Mouse (Mus musculus) intestine, embryonic 16.5 days (tissue): ENCODE measurements at regions not wholly inside any gene's neighbourhood (a gene's known extent, or its start where the extent isn't known, plus 50 kb on each side); places are given as distances from the start of the nearest gene placed in this dataset.

Experiments
- ATAC-seq: fragments of 200-750 bp; cut with Nextera tagmentation; 2 replicates; pipeline ENCODE4 v1.8.0; 2017; ENCODE audit warnings: moderate TSS enrichment, moderate library complexity
- H3K27ac ChIP-seq: fragments of 300-500 bp; sonication (generic); 2 replicates; pipeline ENCODE4 v1.5.1; 2014; ENCODE audit warnings: mild to moderate bottlenecking, low read length
- H3K27me3 ChIP-seq: fragments of 300-500 bp; sonication (generic); replicated peaks from 2 replicates; pipeline ENCODE4 v1.6.1; 2014; ENCODE audit warnings: low read length, control low read depth, mixed read lengths; ENCODE audit not compliant: control insufficient read depth, insufficient read depth
- H3K36me3 ChIP-seq: fragments of 300-500 bp; sonication (generic); 2 replicates; pipeline ENCODE4 v1.6.1; 2014; ENCODE audit warnings: low read length, control low read depth; ENCODE audit not compliant: control insufficient read depth, insufficient read depth
- H3K4me1 ChIP-seq: fragments of 300-500 bp; sonication (generic); 2 replicates; pipeline ENCODE4 v1.6.1; 2014; ENCODE audit warnings: low read length, control low read depth, mixed read lengths; ENCODE audit not compliant: control insufficient read depth, insufficient read depth
- H3K4me2 ChIP-seq: fragments of 300-500 bp; sonication (generic); 2 replicates; pipeline ENCODE4 v1.6.1; 2014; ENCODE audit warnings: low read depth, low read length, control low read depth
- H3K4me3 ChIP-seq: fragments of 300-500 bp; sonication (generic); 2 replicates; pipeline ENCODE4 v1.5.1; 2014; ENCODE audit warnings: mild to moderate bottlenecking, low read length
- H3K9ac ChIP-seq: fragments of 300-500 bp; sonication (generic); 2 replicates; pipeline ENCODE4 v1.6.1; 2014; ENCODE audit warnings: low read depth, low read length
- H3K9me3 ChIP-seq: fragments of 300-500 bp; sonication (generic); 2 replicates; pipeline ENCODE4 v1.6.1; 2016; ENCODE audit warnings: low read length, control low read depth; ENCODE audit not compliant: control insufficient read depth
- WGBS: fragments of 180-500 bp; shearing (Covaris S2); extraction: QIAGEN DNeasy Blood & Tissue Kit; methylation state at CpG from one replicate; pipeline ENCODE4 v1.1.7; 2014; 5-methylcytosine and 5-hydroxymethylcytosine counted together

DNA sequence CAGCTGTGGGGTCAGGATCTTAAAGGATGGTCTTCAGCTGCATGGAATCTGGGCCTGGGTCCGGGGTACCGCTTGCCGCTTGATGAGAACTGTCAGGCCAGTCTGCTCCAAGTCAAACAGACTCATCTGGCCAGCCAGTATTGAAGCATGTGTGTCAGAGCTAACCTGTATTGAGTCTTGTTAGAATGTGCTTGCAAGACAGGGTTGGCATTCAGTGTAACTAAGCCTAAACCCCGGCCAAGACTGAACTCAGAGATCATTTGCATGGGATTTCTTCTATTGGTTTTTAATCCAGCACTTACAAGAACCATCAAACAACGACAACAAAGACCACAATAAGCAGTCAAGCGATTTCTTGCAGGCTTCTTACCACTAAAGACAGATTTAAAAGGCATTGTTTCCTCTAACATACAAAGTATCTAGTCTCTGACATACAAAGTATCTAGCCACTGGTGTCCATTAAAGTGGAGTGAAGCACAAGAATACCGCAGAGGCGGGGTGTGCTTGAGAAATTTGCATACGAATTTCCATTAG, 105.3 kb upstream of the Cmc1 start:
- H3K4me1 ChIP-seq = no peaks in the 10 kb centered on the region
- 52% methylated on average over 9 of the region's 9 CpGs for WGBS
- no peak for ATAC-seq
- H3K9me3 ChIP-seq = no peaks in the 10 kb centered on the region
- H3K4me3 ChIP-seq = no peak overlapping the region
- no peak overlapping the region for H3K27ac ChIP-seq
- H3K4me2 ChIP-seq = no peak overlapping the region
- H3K36me3 ChIP-seq = no peaks in the 10 kb centered on the region
- H3K27me3 ChIP-seq = no peaks in the 10 kb centered on the region
- no peak overlapping the region for H3K9ac ChIP-seq

DNA sequence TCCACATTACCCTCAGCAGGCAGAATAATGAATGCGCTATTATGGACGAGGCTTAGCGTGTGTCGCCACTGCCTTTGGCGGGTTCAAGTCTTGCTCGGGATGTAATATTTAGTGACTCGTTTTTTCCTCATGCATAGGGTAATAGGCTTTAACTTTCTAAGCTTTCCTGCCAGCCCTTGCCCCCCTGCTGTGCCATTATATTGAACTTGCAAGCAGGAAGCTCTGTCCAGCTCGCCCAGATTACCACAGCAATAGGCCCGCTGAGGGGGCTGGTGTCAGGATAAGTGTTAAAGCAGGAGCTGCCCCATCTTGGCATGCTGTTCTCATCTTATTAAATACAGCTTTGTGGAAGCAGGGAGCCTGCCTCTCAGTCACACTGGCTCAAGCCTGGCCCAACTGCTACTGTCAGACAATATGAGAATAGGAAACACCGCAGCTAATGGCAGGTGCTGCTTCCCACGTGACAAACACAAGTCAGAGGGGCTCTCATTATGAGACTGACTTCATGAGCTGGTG, 105.8 kb upstream of the Cmc1 start:
- no peak for ATAC-seq

DNA sequence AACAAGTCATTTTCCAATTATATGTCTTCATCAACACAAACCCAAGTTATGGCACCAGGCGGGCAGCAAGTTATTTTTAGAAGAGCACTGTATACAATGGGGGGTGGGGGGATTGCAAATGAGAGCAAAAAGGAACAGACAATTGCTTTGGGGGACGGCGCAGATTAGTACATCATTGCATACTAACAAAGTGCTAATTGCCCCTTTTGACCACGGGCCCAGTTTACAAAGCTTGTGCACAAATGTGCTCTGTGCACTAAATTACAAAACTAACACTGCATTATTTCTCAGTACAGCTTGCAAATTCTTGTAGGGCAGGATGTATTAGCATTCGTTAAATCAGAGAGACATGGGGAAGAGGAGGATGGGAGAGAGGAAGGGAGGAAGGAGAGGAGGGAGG, 116.3 kb upstream of the Cmc1 start:
- no peak overlapping the region for H3K4me3 ChIP-seq
- H3K36me3 ChIP-seq = no peaks in the 10 kb centered on the region
- WGBS = 53% methylated on average over 5 of the region's 5 CpGs
- H3K9ac ChIP-seq = no peak overlapping the region
- no peak for ATAC-seq
- no peaks in the 10 kb centered on the region for H3K27me3 ChIP-seq
- H3K4me2 ChIP-seq = no peak overlapping the region
- no peaks in the 10 kb centered on the region for H3K9me3 ChIP-seq
- no peaks in the 10 kb centered on the region for H3K4me1 ChIP-seq
- H3K27ac ChIP-seq = no peak overlapping the region

More for the DNA sequence above, 105.8 kb upstream of the Cmc1 start:
- H3K27ac ChIP-seq = no peak overlapping the region
- H3K36me3 ChIP-seq = no peaks in the 10 kb centered on the region
- H3K27me3 ChIP-seq = no peaks in the 10 kb centered on the region
- no peak overlapping the region for H3K9ac ChIP-seq
- no peak overlapping the region for H3K4me3 ChIP-seq
- no peaks in the 10 kb centered on the region for H3K4me1 ChIP-seq
- 32% methylated on average over 11 of the region's 11 CpGs for WGBS
- no peaks in the 10 kb centered on the region for H3K9me3 ChIP-seq
- no peak overlapping the region for H3K4me2 ChIP-seq

DNA sequence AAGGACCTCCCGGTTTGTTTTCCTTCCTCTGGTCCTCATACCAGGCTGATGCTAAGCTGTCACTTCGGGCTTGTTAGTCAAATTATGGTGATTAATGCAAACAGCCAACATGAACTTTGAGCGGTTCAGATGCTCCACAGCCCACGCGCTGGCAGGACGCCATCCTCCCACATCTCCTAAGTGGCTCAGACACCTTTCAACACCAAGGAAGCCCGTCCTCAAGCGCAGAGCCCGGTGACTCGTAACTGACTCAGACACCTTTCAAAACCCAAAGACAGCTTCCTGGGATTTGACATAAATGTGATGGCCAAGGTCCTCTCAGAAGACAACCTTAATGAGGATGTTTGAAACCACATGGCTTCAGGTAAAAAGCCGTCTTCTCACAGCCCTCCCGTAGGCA, 121.7 kb upstream of the Cmc1 start:
- H3K4me2 ChIP-seq = no peak overlapping the region
- H3K27ac ChIP-seq = no peak overlapping the region
- no peaks in the 10 kb centered on the region for H3K4me1 ChIP-seq
- H3K9me3 ChIP-seq = no peaks in the 10 kb centered on the region
- no peak overlapping the region for H3K9ac ChIP-seq
- no peaks in the 10 kb centered on the region for H3K36me3 ChIP-seq
- 69% methylated on average over 12 of the region's 12 CpGs for WGBS
- no peaks in the 10 kb centered on the region for H3K27me3 ChIP-seq
- ATAC-seq = no peak
- H3K4me3 ChIP-seq = no peak overlapping the region

DNA sequence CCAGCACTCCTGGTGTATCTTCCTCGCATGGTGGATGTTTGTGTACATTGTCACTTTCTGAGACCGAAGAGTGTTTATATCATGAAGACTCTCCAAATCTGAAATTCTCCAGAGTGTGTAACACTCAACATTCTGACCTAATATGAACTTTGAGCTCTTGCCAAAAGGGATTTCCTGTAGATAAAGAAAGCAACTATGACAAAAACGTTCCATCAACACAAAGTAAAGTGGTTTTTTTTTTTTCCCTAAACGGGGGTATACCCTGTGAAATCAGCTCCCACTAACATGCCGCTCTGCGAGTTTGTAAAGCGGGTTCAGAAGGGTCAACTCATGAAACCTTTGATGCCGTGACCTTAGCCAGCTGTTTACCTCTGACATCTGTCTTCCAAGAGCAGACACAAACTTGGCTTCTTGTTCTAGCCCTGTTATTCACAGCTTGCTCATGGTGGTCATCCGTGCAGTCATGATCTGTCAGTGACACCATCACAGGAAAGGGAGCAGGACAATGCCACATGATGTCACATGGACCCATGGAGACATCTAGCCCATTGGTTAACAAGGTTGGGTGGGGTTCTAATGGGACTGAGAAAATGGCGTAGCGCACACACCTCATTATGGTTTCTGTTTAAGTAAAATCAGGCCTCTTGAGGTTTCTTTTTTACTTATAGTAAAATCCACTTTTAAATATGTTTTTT, 122.9 kb upstream of the Cmc1 start:
- Histone ChIP-seq H3K27me3 (no peaks in the 10 kb centered on the region), H3K4me2 (no peak overlapping the region), H3K4me1 (no peaks in the 10 kb centered on the region), H3K9me3 (no peaks in the 10 kb centered on the region), H3K27ac (no peak overlapping the region), H3K9ac (no peak overlapping the region), H3K4me3 (no peak overlapping the region), H3K36me3 (no peaks in the 10 kb centered on the region)
- WGBS = 52% methylated on average over 11 of the region's 11 CpGs
- no peak for ATAC-seq

DNA sequence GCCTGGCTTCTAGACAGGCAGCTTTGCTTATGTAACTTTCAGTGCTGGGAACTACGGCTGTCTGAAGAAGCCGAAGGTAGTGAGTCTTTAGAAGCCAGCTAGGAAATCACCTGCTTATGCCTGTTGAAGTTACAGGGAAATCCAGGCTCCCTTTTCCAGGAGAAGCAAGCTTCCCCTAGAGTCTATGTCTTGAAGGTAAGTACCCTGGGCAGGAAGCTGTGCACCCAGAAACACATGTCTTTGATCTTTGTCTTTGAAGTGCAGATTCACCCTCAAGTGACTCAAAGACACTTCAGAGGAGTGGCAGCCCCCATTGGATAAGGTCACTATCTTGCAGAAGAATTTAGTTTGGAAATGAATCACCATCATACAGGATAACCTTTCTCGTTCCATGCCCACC, 135.5 kb upstream of the Cmc1 start:
- Histone ChIP-seq H3K4me1 (no peaks in the 10 kb centered on the region), H3K27me3 (no peaks in the 10 kb centered on the region), H3K9me3 (no peaks in the 10 kb centered on the region), H3K36me3 (no peaks in the 10 kb centered on the region), H3K27ac (no peak overlapping the region), H3K4me3 (no peak overlapping the region), H3K9ac (no peak overlapping the region), H3K4me2 (no peak overlapping the region)
- no peak for ATAC-seq
- 65% methylated on average over 3 of the region's 3 CpGs for WGBS

DNA sequence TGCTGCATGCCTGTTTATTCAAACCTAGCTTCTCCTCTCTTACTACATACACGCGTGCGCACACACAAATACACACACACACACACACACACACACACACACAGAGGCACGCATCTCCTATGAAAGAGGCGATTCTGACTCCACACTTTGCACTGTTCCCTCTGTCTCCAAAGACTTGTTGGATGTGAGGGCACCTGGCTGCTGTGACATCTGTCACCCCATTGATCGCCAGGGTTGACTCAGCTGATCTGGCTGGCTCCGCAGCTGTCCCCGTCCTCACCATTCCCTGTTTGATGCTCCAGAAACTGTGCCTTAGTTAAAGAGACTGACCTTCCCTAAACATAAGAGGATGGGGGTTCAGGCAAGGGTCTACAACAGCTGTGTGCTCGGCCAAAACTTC, 137.6 kb upstream of the Cmc1 start:
- 85% methylated on average over 9 of the region's 9 CpGs for WGBS
- H3K4me1 ChIP-seq = no peaks in the 10 kb centered on the region
- no peak overlapping the region for H3K4me2 ChIP-seq
- no peaks in the 10 kb centered on the region for H3K27me3 ChIP-seq
- H3K9me3 ChIP-seq = no peaks in the 10 kb centered on the region
- H3K27ac ChIP-seq = no peak overlapping the region
- no peak overlapping the region for H3K9ac ChIP-seq
- H3K4me3 ChIP-seq = no peak overlapping the region
- no peak for ATAC-seq
- H3K36me3 ChIP-seq = no peaks in the 10 kb centered on the region

DNA sequence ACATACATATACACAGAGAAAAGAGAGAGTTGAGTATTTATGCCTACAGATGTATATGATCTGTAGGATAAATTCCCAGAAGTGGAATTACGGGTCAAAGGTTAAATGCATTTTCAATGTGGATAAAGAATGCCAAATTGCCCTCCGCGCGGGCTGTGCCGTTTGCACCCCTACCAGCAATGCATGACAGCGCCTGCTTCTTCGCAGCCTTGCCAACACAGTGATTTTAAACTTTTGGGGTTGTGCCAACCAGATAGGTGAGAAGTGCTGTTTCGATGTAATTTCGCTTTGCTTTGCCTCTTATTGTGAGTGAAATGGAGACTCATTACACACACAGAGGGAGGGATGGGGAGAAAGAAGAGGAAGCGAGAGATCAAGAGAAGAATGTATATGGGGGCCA, 142.9 kb upstream of the Cmc1 start:
- WGBS = 86% methylated on average over 10 of the region's 10 CpGs

DNA sequence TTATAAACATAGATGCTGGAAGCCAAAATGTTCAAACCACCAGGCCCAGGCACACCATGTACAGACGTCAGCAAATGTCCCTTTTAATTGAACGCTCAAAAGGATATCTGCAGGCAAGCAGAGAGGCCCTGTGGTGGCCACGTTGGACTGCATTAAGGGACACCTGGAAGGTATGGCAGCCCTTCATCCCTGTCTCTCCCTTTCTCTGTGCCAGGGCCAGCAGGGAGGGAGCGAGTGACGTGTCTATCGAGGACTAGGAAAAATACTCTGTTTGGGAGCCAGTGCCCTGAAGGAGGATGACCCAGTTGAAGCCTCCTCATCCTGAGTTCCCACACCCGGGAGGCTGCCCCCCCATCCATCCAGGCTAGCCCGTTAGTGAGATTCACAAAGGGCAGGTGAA, 144.0 kb upstream of the Cmc1 start:
- WGBS = 76% methylated on average over 8 of the region's 8 CpGs
- no peak for ATAC-seq
- Histone ChIP-seq H3K4me2 (no peak overlapping the region), H3K9me3 (no peaks in the 10 kb centered on the region), H3K27ac (no peak overlapping the region), H3K36me3 (no peaks in the 10 kb centered on the region), H3K27me3 (no peaks in the 10 kb centered on the region), H3K9ac (no peak overlapping the region), H3K4me3 (no peak overlapping the region), H3K4me1 (no peaks in the 10 kb centered on the region)

More for the DNA sequence above, 142.9 kb upstream of the Cmc1 start:
- H3K9ac ChIP-seq = no peak overlapping the region
- H3K27me3 ChIP-seq = no peaks in the 10 kb centered on the region
- no peak overlapping the region for H3K4me2 ChIP-seq
- no peak for ATAC-seq
- H3K36me3 ChIP-seq = no peaks in the 10 kb centered on the region
- H3K4me1 ChIP-seq = no peaks in the 10 kb centered on the region
- no peaks in the 10 kb centered on the region for H3K9me3 ChIP-seq
- no peak overlapping the region for H3K27ac ChIP-seq
- no peak overlapping the region for H3K4me3 ChIP-seq
